Mouse (Mus musculus) cerebellum, adult 2 months (tissue): ENCODE measurements around the gene Mctp1. TPM values are rescaled to one million over a fixed set of nuclear protein-coding genes. Genes with fewer than 3 reads are reported as not detected.
"Not testable (repeated sequence)": the region's sequence is repeated elsewhere in the genome, so short reads cannot be mapped to it uniquely, and the experiment has no call there.

Source experiments
- DNase-seq, 2 experiments: peaks; one replicate each; pipeline ENCODE4 v3.0.0; 2021
- H3K27ac ChIP-seq: fragments of 200-500 bp; 2 replicates; pipeline ENCODE4 v1.5.1; 2012; ENCODE audit warnings: low read length, control low read depth, inconsistent platforms; ENCODE audit not compliant: insufficient read depth
- H3K27me3 ChIP-seq: fragments of 200-500 bp; 2 replicates; pipeline ENCODE4 v1.6.1; 2012; ENCODE audit warnings: inconsistent platforms, mild to moderate bottlenecking, low read length, moderate library complexity; ENCODE audit not compliant: control insufficient read depth, insufficient read depth
- H3K4me1 ChIP-seq: fragments of 200-500 bp; 2 replicates; pipeline ENCODE4 v1.6.1; 2011; ENCODE audit warnings: low read length; ENCODE audit not compliant: control insufficient read depth, insufficient read depth
- H3K4me3 ChIP-seq: fragments of 200-500 bp; replicated peaks from 2 replicates; pipeline ENCODE3; 2011; ENCODE audit warnings: mild to moderate bottlenecking, low read depth, low read length, control low read depth; ENCODE audit not compliant: insufficient read depth
- CTCF ChIP-seq: fragments of 200-500 bp; IDR thresholded peaks from 2 replicates; pipeline ENCODE4 v1.5.1; 2011; ENCODE audit warnings: low read depth, mild to moderate bottlenecking, control low read depth, low read length, moderate library complexity, borderline replicate concordance; ENCODE audit not compliant: insufficient read depth
- POLR2A ChIP-seq: fragments of 200-500 bp; IDR thresholded peaks from 2 replicates; pipeline ENCODE4 v1.6.1; 2011; ENCODE audit warnings: low read length, control low read depth, borderline replicate concordance; ENCODE audit not compliant: insufficient read depth
- WGBS: fragments of 180-500 bp; shearing (Covaris S2); methylation state at CpG from one replicate; pipeline ENCODE4 v1.1.7; 2018; 5-methylcytosine and 5-hydroxymethylcytosine counted together
- polyA plus RNA-seq: library from polyadenylated mRNA; depleted of rRNA; stranded (reverse); fragments of >200 nt; gene quantifications from 2 replicates; pipeline ENCODE4 v1.2.3, GENCODE M21; 2012

The Mctp1 gene
- polyA plus RNA-seq, 1 experiment, result 25.8 TPM

GRCm38 (mm10) chr13:76560918-76561317 is 176.6 kb downstream of the Mctp1 start:
- Histone ChIP-seq H3K27ac (no peak overlapping the region), H3K4me1 (peaks cover 7% of the 10 kb centered on the region; the same call in 1 of the 2 replicates), H3K27me3 (no peaks in the 10 kb centered on the region), H3K4me3 (no peak overlapping the region)
- no peak for DNase-seq
- no peak for TF ChIP-seq CTCF
- no peak for TF ChIP-seq POLR2A
- 94% methylated on average over 8 of the region's 8 CpGs for WGBS

GRCm38 (mm10) chr13:76561594-76561993 is 177.3 kb downstream of the Mctp1 start:
- TF ChIP-seq CTCF, result no peak
- TF ChIP-seq POLR2A, result no peak
- H3K4me3 ChIP-seq, result no peak overlapping the region
- no peak for DNase-seq
- WGBS, result 54% methylated on average over 3 of the region's 3 CpGs
- H3K27ac ChIP-seq, result no peak overlapping the region
- H3K27me3 ChIP-seq, result no peaks in the 10 kb centered on the region
- peaks cover 7% of the 10 kb centered on the region; the same call in 1 of the 2 replicates for H3K4me1 ChIP-seq

- Histone ChIP-seq H3K27ac (no peak overlapping the region), H3K4me1 (peaks cover 7% of the 10 kb centered on the region; the same call in 1 of the 2 replicates), H3K27me3 (no peaks in the 10 kb centered on the region), H3K4me3 (no peak overlapping the region)
- TF ChIP-seq CTCF, result 0 out of 2 replicates have a peak, but pooled peaks have one; percentile 9
- TF ChIP-seq POLR2A, result no peak
- DNase-seq, result peak; percentile 72 to 93
Observed at GRCm38 (mm10) chr13:76564061-76564460, 179.7 kb downstream of the Mctp1 start.

GRCm38 (mm10) chr13:76566024-76566423 is 181.7 kb downstream of the Mctp1 start:
- DNase-seq, result no peak
- H3K27ac ChIP-seq, result no peak overlapping the region
- no peak for TF ChIP-seq CTCF
- TF ChIP-seq POLR2A, result no peak
- no peak overlapping the region for H3K4me3 ChIP-seq
- peaks cover 7% of the 10 kb centered on the region; the same call in 1 of the 2 replicates for H3K4me1 ChIP-seq
- WGBS, result 97% methylated on average over 3 of the region's 3 CpGs
- H3K27me3 ChIP-seq, result no peaks in the 10 kb centered on the region

GRCm38 (mm10) chr13:76567448-76567847 is 183.1 kb downstream of the Mctp1 start:
- no peak for DNase-seq
- H3K27me3 ChIP-seq, result no peaks in the 10 kb centered on the region
- no peak overlapping the region for H3K4me3 ChIP-seq
- 90% methylated on average over 4 of the region's 4 CpGs for WGBS
- TF ChIP-seq CTCF (no peak), POLR2A (no peak)
- peaks cover 7% of the 10 kb centered on the region; the same call in 1 of the 2 replicates for H3K4me1 ChIP-seq
- no peak overlapping the region for H3K27ac ChIP-seq

- TF ChIP-seq POLR2A (no peak), CTCF (no peak)
- Histone ChIP-seq H3K4me1 (peaks cover 7% of the 10 kb centered on the region; the same call in 1 of the 2 replicates), H3K4me3 (no peak overlapping the region), H3K27ac (no peak overlapping the region), H3K27me3 (no peaks in the 10 kb centered on the region)
- WGBS, result 81% methylated on average over 2 of the region's 2 CpGs
- no peak for DNase-seq
Observed at GRCm38 (mm10) chr13:76568569-76569211, 184.4 kb downstream of the Mctp1 start.

- DNase-seq, result peak in 1 of 2 experiments; percentile 25
- no peak overlapping the region for H3K27ac ChIP-seq
- H3K27me3 ChIP-seq, result no peaks in the 10 kb centered on the region
- WGBS, result 29% methylated on average over 5 of the region's 5 CpGs
- TF ChIP-seq POLR2A, result no peak
- no peak for TF ChIP-seq CTCF
- no peak overlapping the region for H3K4me3 ChIP-seq
- no peaks in the 10 kb centered on the region for H3K4me1 ChIP-seq
Observed at GRCm38 (mm10) chr13:76579414-76579813, 195.1 kb downstream of the Mctp1 start.

GRCm38 (mm10) chr13:76585447-76585846 is 201.1 kb downstream of the Mctp1 start:
- no peaks in the 10 kb centered on the region for H3K27me3 ChIP-seq
- no peak overlapping the region for H3K27ac ChIP-seq
- no peaks in the 10 kb centered on the region for H3K4me1 ChIP-seq
- TF ChIP-seq CTCF, result no peak
- TF ChIP-seq POLR2A, result no peak
- H3K4me3 ChIP-seq, result no peak overlapping the region
- 72% methylated on average over 3 of the region's 3 CpGs for WGBS
- no peak for DNase-seq

- H3K4me1 ChIP-seq, DNase-seq, H3K27ac ChIP-seq, H3K27me3 ChIP-seq, H3K4me3 ChIP-seq: not testable (repeated sequence)
- WGBS, result 88% methylated on average over 11 of the region's 11 CpGs
Observed at GRCm38 (mm10) chr13:76590709-76591108, 206.4 kb downstream of the Mctp1 start.
